Mouse (Mus musculus) heart, adult 9 months (tissue): ENCODE measurements at regions not wholly inside any gene's neighbourhood (a gene's known extent, or its start where the extent isn't known, plus 50 kb on each side); places are given as distances from the start of the nearest gene placed in this dataset.
"Not testable (repeated sequence)": the region's sequence is repeated elsewhere in the genome, so short reads cannot be mapped to it uniquely, and the experiment has no call there.

Experiments
- DNase-seq, 2 experiments: peaks; one replicate each; pipeline ENCODE4 v3.0.0; 2022; ENCODE audit warnings: low spot score in 2 of 2

DNA sequence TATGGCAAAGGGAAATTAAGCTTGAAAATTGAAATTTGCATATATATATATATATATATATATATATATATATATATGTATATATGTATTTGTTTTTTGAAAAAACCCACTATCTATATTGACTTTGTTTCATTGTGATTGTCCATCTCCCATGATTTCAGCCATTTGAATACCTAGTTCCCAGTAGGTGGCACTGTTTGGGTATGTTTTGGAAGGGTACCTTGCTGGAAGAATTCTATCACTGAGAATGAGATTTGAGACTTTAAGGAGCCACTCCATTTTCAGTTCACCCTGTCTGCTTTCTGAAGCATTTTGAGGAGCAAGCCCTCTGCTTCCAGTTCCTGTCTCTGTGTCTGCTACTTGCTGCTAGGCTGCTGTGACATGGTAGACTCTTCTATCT lies 72.8 kb upstream of the Ugt8a start:
- DNase-seq, result no peak

DNA sequence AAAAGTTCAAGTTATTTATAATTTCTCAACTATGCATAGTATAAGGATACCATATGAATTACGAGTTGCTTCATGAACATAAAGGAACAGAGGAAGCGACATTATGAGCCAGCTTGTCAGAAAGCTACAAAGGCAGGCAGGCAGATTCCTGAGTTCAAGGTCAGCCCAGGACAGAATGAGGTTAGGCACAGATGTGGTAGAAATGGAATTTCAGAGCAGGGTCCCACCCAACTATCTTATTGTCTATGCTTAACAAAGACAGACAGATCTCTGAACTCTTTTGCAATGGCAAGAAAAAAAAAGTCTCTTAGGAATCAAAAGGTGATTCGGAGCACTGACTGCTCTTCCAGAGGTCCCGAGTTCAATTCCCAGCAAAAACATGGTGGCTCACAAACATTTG lies 77.7 kb upstream of the Ugt8a start:
- DNase-seq, result no peak

DNA sequence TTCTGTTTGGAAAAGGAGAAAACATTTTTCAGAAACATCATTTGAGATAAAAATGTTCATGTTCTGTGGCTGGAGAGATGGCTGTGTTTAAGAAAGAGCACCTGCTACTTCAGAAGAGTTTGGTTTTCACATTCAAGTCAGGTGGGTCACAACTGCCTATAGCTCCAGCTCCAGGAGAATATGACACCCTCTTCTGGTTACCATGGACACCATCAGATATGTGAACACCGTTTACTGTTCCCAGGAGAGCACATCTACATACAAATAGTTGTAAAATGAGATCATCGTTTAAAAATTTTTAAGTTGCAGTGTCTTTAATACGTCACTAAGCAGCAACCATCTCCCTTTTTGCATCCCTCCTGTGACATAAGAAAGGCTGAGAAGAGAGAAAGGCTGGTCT lies 105.9 kb upstream of the Ugt8a start:
- DNase-seq, result no peak

DNA sequence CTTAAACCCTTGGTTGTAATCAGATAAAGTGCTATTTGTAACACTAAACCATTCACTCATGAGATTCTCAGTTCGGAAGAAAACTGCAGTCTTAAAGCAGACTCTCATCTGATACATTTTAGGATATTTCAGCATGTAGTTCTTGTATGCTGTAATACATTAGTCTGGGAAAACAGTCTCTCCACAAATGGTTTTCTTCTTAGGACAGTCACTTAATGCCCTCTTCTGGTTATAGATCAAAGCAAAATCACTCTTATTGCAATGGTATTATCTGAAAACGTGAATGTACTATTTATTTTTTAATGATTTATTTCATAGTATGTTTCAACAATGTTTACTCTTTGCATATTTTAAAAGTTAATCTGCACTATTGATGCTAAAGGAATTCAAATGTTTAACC lies 106.4 kb upstream of the Ugt8a start:
- DNase-seq, result no peak

DNA sequence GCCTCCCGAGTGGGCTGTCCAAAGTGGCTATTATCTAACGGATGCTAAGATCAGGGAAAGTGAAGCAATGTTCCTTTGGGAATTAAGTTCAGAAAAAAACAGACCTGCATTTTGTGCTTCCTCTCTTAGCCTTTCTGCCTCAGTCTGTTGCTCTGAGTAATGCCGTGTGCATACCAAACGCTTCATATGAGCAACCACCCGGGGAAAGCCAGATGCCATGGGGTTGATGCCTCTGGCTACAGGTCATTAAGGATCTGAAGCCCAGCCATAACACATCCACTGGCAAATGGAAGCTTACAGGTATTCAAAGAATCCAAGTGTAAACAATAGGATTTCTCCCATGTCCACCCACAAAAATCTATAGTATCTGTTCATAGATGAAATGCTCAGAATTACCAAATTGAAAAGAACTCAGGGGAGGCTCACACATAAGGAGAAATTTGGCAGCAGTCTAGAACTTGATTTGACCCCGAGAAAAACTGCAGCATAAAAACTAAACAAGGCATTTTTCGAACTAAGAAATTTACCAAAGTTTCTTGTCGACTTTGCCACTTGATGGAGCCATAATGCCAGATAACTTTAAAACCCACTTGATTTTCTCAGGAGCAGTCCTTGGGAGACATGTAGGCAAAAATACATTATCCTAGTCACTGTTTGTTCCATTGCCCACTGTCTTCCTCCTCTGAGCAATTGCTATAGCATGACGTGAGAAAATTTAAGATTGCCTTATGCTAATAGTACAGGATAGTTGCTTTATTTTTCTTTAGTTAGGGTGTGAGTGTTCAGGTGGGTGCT lies 107.8 kb upstream of the Ugt8a start:
- no peak for DNase-seq

DNA sequence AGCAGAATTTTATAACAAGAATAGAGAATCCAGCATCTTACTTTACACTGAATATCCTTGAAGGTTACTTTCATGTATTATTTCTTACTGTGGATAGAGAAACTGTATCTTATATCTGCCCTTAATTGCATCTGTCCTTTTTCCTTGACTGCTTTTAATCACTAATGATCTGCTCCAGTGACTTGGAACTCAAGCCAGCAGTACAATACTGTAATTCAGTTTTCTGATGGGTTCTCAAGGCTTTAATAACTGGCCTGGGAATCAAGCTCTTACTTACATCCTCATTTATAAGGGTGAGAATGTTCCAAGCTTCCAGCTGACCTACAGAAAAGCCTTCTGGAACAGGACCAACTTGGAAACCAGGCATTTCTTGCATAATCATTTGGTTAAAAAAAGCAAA lies 120.2 kb upstream of the Ugt8a start:
- DNase-seq, result no peak

DNA sequence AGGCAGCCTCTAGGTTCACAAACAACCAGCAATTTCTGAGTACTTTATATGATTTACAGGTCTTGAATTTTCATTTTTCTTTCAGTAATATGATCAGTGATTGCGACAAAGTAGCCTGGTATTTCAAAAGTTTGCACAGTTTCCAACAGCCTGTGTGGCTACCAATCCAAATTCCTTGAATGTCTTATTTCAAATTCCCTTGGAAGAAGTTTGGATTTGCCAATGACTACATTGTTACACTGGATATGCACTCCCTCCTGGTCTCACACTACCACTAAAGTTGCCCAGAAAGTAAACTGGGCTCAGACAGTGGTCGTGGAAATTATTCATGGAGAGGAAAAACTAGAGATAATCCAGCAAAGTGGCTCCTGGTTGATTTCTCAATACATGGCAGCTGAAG lies 166.7 kb upstream of the Ugt8a start:
- DNase-seq, result no peak

DNA sequence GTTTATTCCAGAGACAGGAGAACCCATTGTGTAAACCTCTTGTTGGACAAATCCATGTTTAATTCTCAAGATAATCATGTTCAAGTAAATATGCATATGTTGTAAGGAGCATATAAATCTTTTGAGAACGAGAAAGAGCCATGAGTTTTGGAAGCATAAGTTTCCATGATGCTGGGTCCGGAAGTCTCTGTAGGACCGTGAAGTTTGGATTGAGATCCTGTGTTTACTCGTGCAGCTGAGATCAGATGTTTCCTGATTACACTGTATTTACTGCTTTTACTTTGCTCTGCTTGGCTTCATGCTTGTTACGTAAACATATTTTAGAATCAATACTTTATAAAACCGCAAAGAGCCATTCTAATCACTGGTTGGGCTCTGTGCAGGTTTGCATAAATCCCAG lies 171.0 kb upstream of the Ugt8a start:
- DNase-seq, result no peak

DNA sequence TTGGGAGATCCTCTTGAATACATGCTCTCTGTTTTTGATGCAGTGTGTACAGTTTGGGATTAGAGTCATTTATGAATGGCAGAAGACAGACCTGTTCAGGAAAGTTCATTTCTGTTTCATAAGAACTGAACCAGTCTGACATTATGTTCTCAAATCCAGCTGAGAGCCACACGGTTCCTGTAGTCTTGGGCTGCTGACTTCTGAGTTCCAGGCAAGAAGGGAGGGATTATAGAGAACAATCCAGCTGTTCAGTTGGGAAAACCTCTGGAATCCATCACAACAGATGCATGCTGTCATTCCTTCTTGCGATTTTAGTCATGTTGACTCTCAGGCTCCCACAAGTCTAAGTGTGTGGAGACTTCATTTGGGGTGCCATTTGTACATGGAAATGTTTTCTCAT lies 179.4 kb upstream of the Ugt8a start:
- DNase-seq, result peak; percentile 6 to 21

DNA sequence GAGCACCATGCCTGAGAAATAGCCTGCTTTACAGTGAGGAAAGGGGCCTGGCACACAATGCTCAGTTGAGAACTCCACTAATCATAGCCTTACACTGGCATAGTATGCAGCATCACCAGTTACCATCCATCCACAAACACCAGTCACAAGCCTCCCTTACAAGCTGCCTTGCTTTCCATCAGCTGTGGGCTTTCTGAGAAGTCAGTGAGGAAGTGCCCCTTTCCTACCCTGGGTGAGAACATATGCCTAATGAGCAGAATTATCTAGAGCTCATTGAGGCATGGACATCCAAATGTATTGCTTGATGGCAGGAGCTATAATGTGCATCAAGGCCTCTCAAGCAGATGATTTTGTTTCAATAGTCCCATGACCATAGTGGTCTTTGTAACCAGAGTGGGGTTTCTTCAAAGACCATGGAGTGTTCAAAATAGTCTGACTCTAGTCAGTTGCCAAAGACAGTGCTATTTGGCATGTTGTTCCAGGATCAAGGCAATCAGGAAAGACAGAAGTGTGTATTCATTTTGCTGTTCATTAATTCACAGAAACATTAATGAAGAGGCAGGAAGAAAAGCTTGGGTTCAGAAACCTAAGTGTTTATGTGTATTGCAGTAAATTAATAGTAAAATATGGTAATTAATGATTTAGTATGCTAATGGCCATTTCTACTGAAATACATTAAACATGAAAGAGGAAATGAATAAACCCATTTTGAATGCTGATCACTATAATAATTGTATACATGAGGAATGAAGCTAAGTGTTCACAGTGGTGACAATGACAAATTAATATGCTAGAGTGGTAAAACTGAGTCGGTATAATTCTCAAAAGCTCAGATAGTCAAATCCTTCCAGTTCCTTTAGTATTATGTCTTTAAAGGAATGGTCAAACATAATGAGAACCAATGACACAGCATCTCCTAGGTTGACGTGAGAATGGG lies 184.2 kb upstream of the Ugt8a start:
- DNase-seq, result no peak

DNA sequence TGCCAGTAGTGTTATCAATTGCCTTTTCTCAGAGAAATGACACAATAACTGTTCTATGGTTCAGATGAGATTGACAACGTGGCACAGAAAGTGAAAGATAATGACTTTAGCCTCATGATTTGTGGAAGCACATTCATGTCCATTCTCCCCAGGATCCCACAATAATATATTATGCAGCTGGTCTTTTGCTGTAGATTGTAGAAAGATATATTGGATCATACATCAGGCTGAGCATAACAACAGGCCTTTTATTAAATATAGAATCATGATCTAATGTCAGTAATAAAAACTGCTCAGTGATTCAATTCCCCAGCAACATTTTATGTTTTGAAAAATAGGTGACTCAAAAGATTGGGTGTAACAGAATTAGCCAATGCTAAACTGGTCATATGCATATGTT lies 196.9 kb upstream of the Arsj start:
- DNase-seq, result no peak

DNA sequence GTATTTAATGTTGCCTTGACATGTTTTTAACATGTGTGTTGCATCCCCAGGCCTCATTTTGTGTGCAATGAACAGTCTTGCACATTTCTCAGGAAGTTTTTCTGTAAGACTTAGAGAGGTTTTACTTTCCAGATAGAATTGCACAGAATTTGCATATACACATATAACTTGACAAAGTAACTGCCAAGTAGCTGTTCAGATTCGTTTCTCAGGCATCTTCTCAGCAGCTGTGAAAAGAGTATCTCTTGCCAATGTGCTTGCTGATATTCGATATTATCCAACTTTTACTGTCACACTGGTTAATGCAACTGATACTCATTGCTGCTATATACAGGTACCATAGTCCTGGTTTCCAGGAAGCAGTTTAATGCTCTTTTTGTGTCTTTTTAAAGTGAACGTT lies 154.5 kb upstream of the Arsj start:
- DNase-seq, result no peak

DNA sequence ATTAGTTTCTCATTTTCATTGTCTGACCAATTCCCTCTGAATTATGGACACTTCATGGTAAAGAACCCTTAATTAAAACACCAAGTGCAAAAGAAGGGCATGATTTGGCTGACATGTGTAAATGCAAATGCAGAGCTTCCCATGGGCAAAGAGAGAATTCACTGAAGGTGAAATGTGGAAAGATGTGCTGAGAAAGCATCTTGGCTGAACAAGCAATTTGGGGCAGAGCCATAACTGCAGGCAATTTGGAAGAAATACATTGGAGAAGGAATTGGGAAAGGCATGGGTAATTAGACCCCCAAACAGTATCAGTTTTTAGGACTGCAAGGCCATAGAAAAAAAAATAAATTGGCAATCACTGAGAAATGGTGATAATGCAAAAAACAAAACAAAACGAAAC lies 153.3 kb upstream of the Arsj start:
- DNase-seq, result no peak

DNA sequence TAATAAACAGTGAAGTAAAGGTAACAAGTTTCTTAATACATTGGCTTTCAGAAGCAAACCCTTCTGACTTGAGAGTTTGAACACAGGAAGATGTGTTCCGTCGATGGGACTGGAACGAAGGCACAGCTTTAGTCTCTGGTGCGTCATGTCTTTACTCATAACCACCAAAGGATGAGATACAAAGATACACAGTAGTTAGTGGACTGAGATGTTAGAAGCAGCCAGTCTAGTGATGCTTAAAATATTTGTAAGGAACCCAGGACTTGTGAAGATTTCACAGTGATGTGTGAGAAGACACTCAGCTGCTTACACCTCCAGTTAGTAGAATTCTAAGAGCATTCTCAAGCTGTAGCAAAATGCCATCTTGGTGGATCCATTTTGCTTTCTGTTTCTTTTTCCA lies 135.9 kb upstream of the Arsj start:
- DNase-seq, result no peak

DNA sequence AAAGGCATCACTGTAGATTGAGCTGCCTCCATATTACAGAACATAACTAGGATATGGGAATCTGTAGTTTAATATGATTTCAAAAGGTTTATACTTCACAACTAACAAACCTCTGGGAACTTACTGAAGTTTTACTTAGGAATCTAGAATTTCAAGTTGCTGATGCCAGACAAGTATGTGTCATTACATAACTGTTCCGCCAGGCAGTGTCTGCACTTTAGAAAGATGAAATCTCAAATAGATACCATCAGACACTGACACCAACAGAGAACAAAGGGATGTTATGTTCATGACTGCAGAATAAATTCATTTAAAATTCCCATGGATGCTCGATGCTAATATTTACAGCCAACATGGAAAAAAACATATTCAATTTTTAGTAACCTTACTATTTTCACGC lies 117.7 kb upstream of the Arsj start:
- no peak for DNase-seq

DNA sequence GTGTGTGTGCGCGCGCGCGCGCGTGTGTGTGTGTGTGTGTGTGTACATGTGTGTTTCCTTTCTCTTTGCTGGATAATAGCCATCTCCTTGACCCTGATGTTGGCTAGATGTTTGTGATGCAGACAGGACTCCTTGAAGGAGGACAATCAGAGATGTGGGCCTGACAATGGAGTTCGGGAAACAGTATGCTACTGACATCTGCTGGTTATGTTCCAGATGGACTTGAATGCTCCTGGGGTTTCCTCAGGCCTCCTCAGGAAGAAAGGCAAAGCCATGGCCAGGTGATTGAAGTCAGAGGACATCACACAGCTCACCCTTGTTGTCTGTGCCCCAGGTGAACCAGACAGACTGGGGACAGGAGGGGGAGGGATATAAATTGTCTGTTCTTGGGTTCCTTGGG lies 102.2 kb upstream of the Arsj start:
- no peak for DNase-seq

DNA sequence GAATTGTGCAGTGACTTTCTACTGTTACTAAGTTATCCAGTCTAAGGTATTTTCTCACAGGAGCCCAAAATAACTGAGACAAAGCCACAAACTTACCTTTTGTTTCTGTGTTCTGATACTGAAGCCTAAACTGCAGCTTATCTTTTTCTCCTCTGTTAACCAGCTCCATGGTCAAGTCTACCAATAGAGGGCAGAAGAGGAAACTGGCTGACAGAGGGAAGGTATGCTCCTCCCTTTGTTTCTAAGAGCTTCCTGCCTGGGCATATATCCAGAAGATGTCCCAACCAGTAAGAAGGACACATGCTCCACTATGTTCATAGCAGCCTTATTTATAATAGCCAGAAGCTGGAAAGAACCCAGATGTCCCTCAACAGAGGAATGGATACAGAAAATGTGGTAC lies 91.5 kb upstream of the Arsj start:
- not testable (repeated sequence) for DNase-seq

DNA sequence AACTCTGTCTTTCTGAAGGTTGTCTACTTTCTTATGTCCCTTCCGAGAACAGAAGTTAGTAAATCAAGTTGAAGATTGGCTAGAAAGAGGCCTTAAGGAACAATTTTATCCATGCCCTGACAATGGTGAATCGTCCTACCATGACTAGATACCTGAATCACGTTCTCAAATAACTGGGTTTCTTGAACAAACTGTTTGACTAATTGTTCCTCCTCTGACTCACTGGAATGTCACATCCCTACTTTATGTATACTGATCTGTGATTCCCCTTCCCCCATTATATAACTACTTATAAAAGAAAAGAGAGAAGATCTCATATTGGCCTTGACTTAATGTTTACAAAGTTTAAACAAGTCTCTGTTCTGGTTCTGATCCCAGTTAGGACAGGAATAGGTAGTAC lies 89.9 kb upstream of the Arsj start:
- DNase-seq, result no peak

DNA sequence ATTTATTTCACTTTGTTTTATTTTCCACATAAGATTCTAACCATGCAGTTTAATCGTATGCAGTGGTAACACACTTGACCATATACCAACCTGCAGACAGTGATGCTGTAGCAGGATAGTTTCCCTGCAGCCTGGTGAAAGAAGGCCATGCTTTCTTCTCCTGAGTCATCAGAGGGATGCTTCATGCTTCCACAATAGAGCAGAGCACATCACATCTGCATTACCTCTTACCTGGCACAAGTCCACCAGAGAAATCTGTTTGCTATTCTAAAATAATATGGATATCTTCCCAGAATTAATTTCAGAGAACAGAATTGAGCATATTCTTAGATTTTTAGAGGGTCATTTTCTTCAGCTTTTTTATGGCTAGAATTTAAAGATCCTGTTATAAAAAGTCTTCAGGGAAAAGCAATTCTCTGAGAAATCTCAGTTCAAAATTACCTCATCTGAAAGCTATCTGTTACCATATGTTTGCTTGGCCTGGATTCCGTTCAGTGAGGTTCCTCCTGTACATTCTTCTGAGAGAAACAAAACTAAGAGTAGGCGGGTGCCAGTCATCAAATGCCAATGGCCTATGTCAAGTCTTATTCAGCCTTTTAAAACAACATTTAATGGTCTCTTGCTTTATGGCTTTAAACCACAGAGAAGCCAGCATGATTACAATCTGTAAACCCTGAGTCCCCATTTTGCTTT lies 87.3 kb upstream of the Arsj start:
- no peak for DNase-seq

DNA sequence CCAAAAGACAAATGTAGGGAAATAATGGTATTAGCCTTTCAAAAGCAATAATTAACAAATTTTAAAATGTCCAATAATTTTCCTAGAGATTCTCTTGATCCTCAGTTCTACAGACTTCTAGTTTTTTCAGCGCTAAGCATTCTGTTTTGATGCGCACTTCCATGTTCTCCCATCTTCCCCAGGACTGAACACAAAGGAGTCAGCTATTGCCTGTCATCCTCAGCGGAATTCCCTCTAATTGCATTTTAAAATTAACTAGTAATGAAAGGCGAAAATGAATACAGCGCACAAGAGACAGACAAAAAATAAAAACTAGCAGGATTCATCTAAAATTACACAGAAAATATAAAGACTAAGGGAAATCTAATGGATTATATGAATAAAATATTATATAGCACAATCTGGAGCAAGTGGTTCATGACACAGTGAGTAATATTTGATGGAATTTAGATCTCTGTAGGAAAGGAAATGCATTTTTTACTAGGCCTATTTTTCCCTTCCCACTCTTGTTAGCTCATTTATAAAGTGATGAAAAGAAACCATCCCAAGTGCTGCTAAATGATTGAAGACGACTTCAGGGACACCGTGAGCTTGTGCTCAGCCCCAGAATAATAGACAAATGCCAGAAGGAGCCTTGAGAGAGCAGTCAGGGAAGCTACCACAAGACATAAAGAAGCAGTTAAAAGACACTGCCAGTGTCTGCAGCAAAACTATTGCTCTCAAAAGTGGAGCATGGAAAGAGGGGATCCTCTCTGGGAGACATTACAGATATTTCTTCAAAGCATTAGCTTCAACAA lies 79.0 kb upstream of the Arsj start:
- no peak for DNase-seq

DNA sequence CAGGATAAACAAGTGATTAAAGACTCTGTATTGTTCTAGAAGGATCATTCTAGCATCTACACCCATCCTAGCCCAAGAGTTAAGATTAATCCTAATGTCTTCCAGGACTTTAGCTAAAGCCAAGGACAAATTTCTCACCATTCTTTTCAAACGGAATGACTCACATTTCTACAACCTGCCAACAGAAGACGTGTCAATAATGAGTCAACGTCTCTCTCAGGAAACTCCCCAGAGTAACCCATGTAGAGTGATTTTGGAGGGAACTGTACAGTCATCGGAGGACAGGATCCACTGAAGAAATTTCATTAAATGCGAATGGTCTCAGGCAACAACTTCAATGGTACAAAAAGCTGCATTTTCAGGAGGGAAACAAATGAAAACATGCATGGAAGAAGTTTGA lies 71.2 kb upstream of the Arsj start:
- peak; percentile 33 to 35 for DNase-seq

DNA sequence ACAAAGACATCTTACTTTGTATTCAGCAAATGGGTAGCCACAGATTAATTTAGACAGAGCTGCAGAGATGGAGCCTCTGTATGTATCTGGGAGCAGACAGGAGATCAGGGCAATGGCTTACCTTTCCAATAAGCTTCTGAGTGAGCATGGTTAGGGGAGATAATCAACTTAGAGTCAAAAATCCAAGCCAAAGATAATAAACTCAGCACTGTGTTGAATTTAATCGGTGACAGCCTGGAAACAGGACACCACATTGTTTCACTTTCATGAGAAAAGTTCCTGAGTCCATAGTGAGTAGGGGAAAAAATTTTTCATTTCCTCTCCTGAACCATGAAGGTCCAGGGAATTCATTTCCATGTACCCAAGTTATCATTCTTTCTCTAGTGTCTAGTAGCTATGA lies 70.7 kb upstream of the Arsj start:
- DNase-seq, result no peak
